Mouse (Mus musculus) T-helper 2 cell (primary cell): Measurements from ENCODE around the gene Dcbld1.
"Not testable (repeated sequence)": the region's sequence is repeated elsewhere in the genome, so short reads cannot be mapped to it uniquely, and the experiment has no call there.

Experiments
- in situ Hi-C: fragments of 300-600 bp; cut with MboI, MseI; formaldehyde crosslinking; loops from one replicate; pipeline ENCODE4 v1.15.1; 2025; ENCODE audit warnings: high pct_unique_total_duplicates

The Dcbld1 gene

GRCm38 (mm10) chr10:52298568-52298967, 65.1 kb downstream of the Dcbld1 start:
- in situ Hi-C loops: not testable (repeated sequence)

DNA sequence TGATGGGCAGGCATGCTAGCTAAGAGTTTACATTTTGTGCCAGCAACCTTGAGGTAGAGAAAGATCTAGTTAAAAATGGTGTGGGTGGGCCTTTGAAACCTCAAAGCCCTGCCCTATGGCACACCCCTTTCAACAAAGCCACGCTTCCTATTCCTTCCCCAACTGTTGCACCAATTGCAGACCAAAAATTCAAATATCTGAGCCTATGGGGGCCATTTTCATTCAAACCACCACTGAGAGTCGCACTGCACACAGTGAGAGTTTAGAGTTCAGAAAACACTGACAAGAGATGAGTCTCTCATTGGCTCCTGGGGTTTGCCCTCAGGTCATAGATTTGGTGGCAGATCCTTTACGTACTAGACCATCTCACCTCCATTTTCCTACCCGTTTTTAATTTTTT, 68.3 kb downstream of the Dcbld1 start:
- in situ Hi-C loops: no loop called here

GRCm38 (mm10) chr10:52302271-52302670, 68.9 kb downstream of the Dcbld1 start:
- in situ Hi-C loops: no loop called here

GRCm38 (mm10) chr10:52304574-52304973, 71.2 kb downstream of the Dcbld1 start:
- in situ Hi-C loops: no loop called here

GRCm38 (mm10) chr10:52309196-52309595, 75.8 kb downstream of the Dcbld1 start:
- in situ Hi-C loops: no loop called here

GRCm38 (mm10) chr10:52319506-52320286, 86.3 kb downstream of the Dcbld1 start:
- in situ Hi-C loops: no loop called here

- in situ Hi-C loops: no loop called here
Observed at GRCm38 (mm10) chr10:52321918-52322317, 88.5 kb downstream of the Dcbld1 start.

GRCm38 (mm10) chr10:52331007-52331406, 97.6 kb downstream of the Dcbld1 start:
- in situ Hi-C loops: loop anchor here (5.0 to 25.0 kb wide), 2 partner anchors 99 to 1831 kb away; partner anchors contain the start of gene Dcbld1

DNA sequence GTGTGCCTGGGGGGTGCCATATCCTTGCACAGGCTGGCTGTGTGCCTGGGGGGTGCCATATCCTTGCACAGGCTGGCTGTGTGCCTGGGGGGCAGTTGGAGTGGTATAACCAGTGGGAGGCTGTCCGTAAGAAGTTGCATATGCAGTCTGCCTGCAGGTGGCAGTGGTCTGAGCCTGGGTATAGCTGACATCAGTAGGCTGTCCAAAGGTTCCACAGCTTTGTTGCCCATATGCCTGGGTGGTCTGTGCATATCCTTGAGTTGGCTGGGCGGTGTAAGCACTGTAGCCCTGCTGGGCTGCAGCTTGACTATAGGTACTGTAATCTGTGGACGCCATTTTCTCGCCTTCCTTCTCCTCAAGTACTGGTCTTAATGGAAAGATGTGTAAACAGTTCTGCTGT, 109.9 kb downstream of the Dcbld1 start:
- in situ Hi-C loops: loop anchor here (25.0 kb wide), 1 partner anchor 1819 kb away; no protein-coding TSS in a partner anchor

DNA sequence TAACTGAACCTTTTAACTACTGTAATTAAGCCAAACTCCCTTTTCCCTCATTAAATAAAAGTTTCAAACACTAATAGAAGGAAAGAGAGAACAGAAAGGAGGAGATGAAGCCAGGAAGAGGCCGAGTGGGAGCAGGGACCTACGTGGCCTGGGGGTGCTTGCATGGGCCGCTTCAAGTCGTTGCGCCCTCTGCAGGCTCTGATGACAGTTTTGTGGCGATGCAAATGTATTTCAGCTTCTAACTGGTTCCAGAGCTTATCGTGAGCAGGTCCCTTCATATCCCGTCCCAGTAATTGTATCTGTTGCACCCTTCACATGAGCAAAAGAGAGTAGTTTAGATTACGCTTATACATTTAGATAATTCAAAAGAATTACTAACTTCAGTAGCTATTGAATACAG, 119.8 kb downstream of the Dcbld1 start:
- in situ Hi-C loops: no loop called here

DNA sequence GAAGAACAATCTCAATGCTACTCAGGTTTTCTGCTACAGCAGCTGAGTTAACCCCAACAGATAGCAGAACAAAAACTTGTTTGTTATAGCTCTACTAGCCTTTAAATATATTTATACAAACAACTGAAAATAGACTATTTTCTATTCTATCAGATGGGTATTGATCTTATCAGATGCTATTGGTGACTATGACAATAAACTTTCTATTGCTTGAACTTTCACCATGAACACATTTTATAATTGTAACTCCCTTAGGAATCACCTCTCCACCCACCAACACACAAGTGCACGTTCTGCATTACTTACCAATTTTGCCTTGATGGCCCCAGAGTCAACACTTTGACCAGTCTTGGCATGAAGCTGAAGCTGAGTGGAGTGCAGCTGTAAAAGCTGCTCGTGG, 125.0 kb downstream of the Dcbld1 start, which contains the start of gene Gm26741:
TSS of gene Gm26741 (plus strand) at position 301 of the 400 bp plus-strand sequence.
- in situ Hi-C loops: no loop called here

GRCm38 (mm10) chr10:52360241-52360735, 126.9 kb downstream of the Dcbld1 start:
- in situ Hi-C loops: no loop called here

GRCm38 (mm10) chr10:52360862-52361609, 127.6 kb downstream of the Dcbld1 start:
- in situ Hi-C loops: no loop called here

GRCm38 (mm10) chr10:52368376-52368775, 135.0 kb downstream of the Dcbld1 start:
- in situ Hi-C loops: no loop called here
